Mouse (Mus musculus) MEL (cell line): Measurements from ENCODE around the gene Olfr1310. TPM values are rescaled to one million over a fixed set of nuclear protein-coding genes. Genes with fewer than 3 reads are reported as not detected.
"Not testable (repeated sequence)": the region's sequence is repeated elsewhere in the genome, so short reads cannot be mapped to it uniquely, and the experiment has no call there.

Experiments
- DNase-seq: peaks from one replicate; pipeline ENCODE4 v3.0.0; 2011; ENCODE audit warnings: low read depth, low spot score
- H3K27ac ChIP-seq: 2 replicates; pipeline ENCODE4 v1.5.1; 2012; ENCODE audit warnings: low read depth, mild to moderate bottlenecking, control low read depth, low read length, moderate library complexity; ENCODE audit not compliant: control insufficient read depth
- H3K27me3 ChIP-seq, 2 experiments: fragments of 150-350 bp in 1 of 2; sonication (generic) in 1 of 2; 2 replicates each; pipeline ENCODE4 v1.6.1; 2012; ENCODE audit warnings: low read length in 2 of 2, mild to moderate bottlenecking in 2 of 2, improper control_type of control experiment in 1 of 2, moderate library complexity in 1 of 2; ENCODE audit not compliant: insufficient read depth in 2 of 2, control insufficient read depth in 1 of 2
- H3K36me3 ChIP-seq, 2 experiments: 2 replicates each; pipeline ENCODE4 v1.6.1; 2012 to 2014; ENCODE audit warnings: low read length in 2 of 2, improper control_type of control experiment in 1 of 2, inconsistent platforms in 1 of 2, mild to moderate bottlenecking in 1 of 2; ENCODE audit not compliant: insufficient read depth in 2 of 2, control insufficient read depth in 1 of 2
- H3K4me1 ChIP-seq, 2 experiments: fragments of 150-350 bp in 1 of 2; sonication (generic) in 1 of 2; 2 replicates each; pipeline ENCODE4 v1.6.1; 2012; ENCODE audit warnings: low read length in 2 of 2, improper control_type of control experiment in 1 of 2, mild to moderate bottlenecking in 1 of 2; ENCODE audit not compliant: insufficient read depth in 2 of 2, control insufficient read depth in 1 of 2
- H3K4me3 ChIP-seq, 2 experiments: fragments of 150-350 bp in 1 of 2; sonication (generic) in 1 of 2; 2 replicates each; pipeline ENCODE4 v1.5.1; 2012; ENCODE audit warnings: low read depth in 2 of 2, low read length in 2 of 2, mild to moderate bottlenecking in 2 of 2, moderate library complexity in 2 of 2, control low read depth in 1 of 2, improper control_type of control experiment in 1 of 2; ENCODE audit not compliant: control insufficient read depth in 1 of 2, insufficient read depth in 1 of 2
- H3K79me2 ChIP-seq: 2 replicates; pipeline ENCODE4 v1.6.1; 2012; ENCODE audit warnings: mild to moderate bottlenecking, low read length, moderate library complexity; ENCODE audit not compliant: control insufficient read depth, poor library complexity, insufficient read depth
- H3K9ac ChIP-seq: 2 replicates; pipeline ENCODE4 v1.6.1; 2012; ENCODE audit warnings: low read depth, mild to moderate bottlenecking, control low read depth, low read length, moderate library complexity; ENCODE audit not compliant: control insufficient read depth, poor library complexity, severe bottlenecking
- H3K9me3 ChIP-seq: fragments of 150-350 bp; sonication (generic); replicated peaks from 2 replicates; pipeline ENCODE4 v1.6.1; 2012; ENCODE audit warnings: mild to moderate bottlenecking, low read length, improper control_type of control experiment, moderate library complexity; ENCODE audit not compliant: insufficient read depth
- E2F4 ChIP-seq: IDR thresholded peaks from 2 replicates; pipeline ENCODE4 v1.6.1; 2011; ENCODE audit warnings: low read depth, low read length, improper control_type of control experiment, borderline replicate concordance
- ELF1 ChIP-seq: IDR thresholded peaks from 2 replicates; pipeline ENCODE4 v1.6.1; 2014; ENCODE audit warnings: low read depth, mild to moderate bottlenecking, inconsistent platforms, low read length, improper control_type of control experiment, moderate library complexity
- EP300 ChIP-seq, 2 experiments: IDR thresholded peaks; 2 replicates each; pipeline ENCODE4 v1.6.1; 2011; ENCODE audit warnings: improper control_type of control experiment in 2 of 2, low read length in 2 of 2, low read depth in 1 of 2, mild to moderate bottlenecking in 1 of 2
- GABPA ChIP-seq: IDR thresholded peaks from 2 replicates; pipeline ENCODE4 v1.6.1; 2012; ENCODE audit warnings: low read depth, mild to moderate bottlenecking, inconsistent platforms, low read length, improper control_type of control experiment, moderate library complexity
- HCFC1 ChIP-seq: IDR thresholded peaks from 2 replicates; pipeline ENCODE4 v1.6.1; 2012; ENCODE audit warnings: low read depth, mild to moderate bottlenecking, inconsistent platforms, low read length, improper control_type of control experiment, moderate library complexity
- MEF2A ChIP-seq: IDR thresholded peaks from 2 replicates; pipeline ENCODE4 v1.6.1; 2014; ENCODE audit warnings: low read depth, mild to moderate bottlenecking, inconsistent platforms, low read length, improper control_type of control experiment; ENCODE audit not compliant: poor library complexity, insufficient replicate concordance, severe bottlenecking; ENCODE audit errors: extremely low read depth
- MYB ChIP-seq: IDR thresholded peaks from 2 replicates; pipeline ENCODE4 v1.6.1; 2011; ENCODE audit warnings: mild to moderate bottlenecking, low read depth, low read length, improper control_type of control experiment
- MYC ChIP-seq: IDR thresholded peaks from 2 replicates; pipeline ENCODE4 v1.6.1; 2011; ENCODE audit warnings: low read depth, mild to moderate bottlenecking, low read length, improper control_type of control experiment, moderate library complexity
- NELFE ChIP-seq: IDR thresholded peaks from 2 replicates; pipeline ENCODE4 v1.6.1; 2011; ENCODE audit warnings: low read depth, low read length, improper control_type of control experiment
- POLR2AphosphoS2 ChIP-seq: IDR thresholded peaks from 2 replicates; pipeline ENCODE4 v1.6.1; 2011; ENCODE audit warnings: low read length, improper control_type of control experiment
- RAD21 ChIP-seq: IDR thresholded peaks from 2 replicates; pipeline ENCODE4 v1.6.1; 2011; ENCODE audit warnings: mild to moderate bottlenecking, low read depth, low read length, improper control_type of control experiment
- RCOR1 ChIP-seq: IDR thresholded peaks from 2 replicates; pipeline ENCODE4 v1.6.1; 2012; ENCODE audit warnings: low read depth, mild to moderate bottlenecking, inconsistent platforms, low read length, improper control_type of control experiment
- SIN3A ChIP-seq: IDR thresholded peaks from 2 replicates; pipeline ENCODE4 v1.6.1; 2012; ENCODE audit warnings: low read length, improper control_type of control experiment, inconsistent platforms
- SMC3 ChIP-seq: IDR thresholded peaks from 2 replicates; pipeline ENCODE4 v1.6.1; 2011; ENCODE audit warnings: low read depth, low read length, improper control_type of control experiment
- TAL1 ChIP-seq: IDR thresholded peaks from 2 replicates; pipeline ENCODE4 v1.6.1; 2012; ENCODE audit warnings: mild to moderate bottlenecking, inconsistent platforms, low read length, moderate library complexity, mixed read lengths
- TBP ChIP-seq: IDR thresholded peaks from 2 replicates; pipeline ENCODE4 v1.8.0; 2011; ENCODE audit warnings: low read depth, low read length, improper control_type of control experiment
- TCF12 ChIP-seq: IDR thresholded peaks from 2 replicates; pipeline ENCODE4 v1.6.1; 2014; ENCODE audit warnings: low read depth, mild to moderate bottlenecking, inconsistent platforms, low read length, improper control_type of control experiment, moderate library complexity
- UBTF ChIP-seq: IDR thresholded peaks from 2 replicates; pipeline ENCODE4 v1.6.1; 2012; ENCODE audit warnings: low read depth, mild to moderate bottlenecking, inconsistent platforms, low read length, improper control_type of control experiment, moderate library complexity, borderline replicate concordance; ENCODE audit not compliant: insufficient read depth
- USF1 ChIP-seq: IDR thresholded peaks from 2 replicates; pipeline ENCODE4 v1.6.1; 2014; ENCODE audit warnings: low read depth, mild to moderate bottlenecking, inconsistent platforms, low read length, improper control_type of control experiment, moderate library complexity
- ZMIZ1 ChIP-seq: IDR thresholded peaks from 2 replicates; pipeline ENCODE4 v1.6.1; 2012; ENCODE audit warnings: low read depth, mild to moderate bottlenecking, inconsistent platforms, low read length, improper control_type of control experiment, moderate library complexity
- polyA plus RNA-seq, 2 experiments: library from polyadenylated mRNA; stranded (reverse) in 1 of 2; unstranded in 1 of 2; fragments of >175 nt in 1 of 2; fragments of >200 nt in 1 of 2; gene quantifications; 2 replicates each; pipeline versions ENCODE4 v1.2.1 to v1.2.4; 2012; ENCODE audit warnings: low replicate concordance in 2 of 2, low read depth in 1 of 2; ENCODE audit not compliant: insufficient read length in 2 of 2, insufficient read depth in 1 of 2, missing spikeins in 1 of 2
- total RNA-seq: library from RNA; depleted of rRNA; stranded (reverse); fragments of 300-350 nt; gene quantifications from 2 replicates; pipeline ENCODE4 v1.2.3, GENCODE M21; 2012; rRNA removed

The Olfr1310 gene
- total RNA-seq (not detected in 2 replicates), polyA plus RNA-seq (not detected)

DNA sequence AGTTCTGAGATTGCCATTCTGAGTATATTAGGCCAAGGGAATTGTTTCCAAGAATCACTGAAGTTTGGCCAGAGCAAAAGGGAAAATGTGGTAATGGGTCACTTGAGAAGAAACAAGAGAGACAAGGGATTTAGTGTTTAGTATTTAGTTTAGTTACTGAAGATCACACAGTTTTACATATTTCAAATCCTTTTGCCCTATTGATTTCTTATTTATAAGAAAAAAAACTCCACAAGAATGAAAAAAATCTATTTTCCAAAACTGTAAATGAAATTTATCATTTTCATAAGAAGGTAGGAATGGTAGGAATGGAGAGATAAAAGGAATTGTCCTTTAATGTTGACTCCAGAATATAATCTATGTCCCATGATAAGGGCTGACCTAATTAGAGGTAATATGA is at the start of gene Olfr1310:
Gene Olfr1310, minus strand, starts transcription at position 101 of the 400 bp plus-strand sequence.
- Histone ChIP-seq H3K4me1 (no peaks in the 10 kb centered on the region), H3K27ac (no peak within 1 kb of the TSS), H3K79me2 (no peaks in the 10 kb centered on the region), H3K36me3 (no peaks in the 10 kb centered on the region), H3K4me3 (no peak within 1 kb of the TSS), H3K9ac (no peak within 1 kb of the TSS), H3K27me3 (no peaks in the 10 kb centered on the region), H3K9me3 (no peaks in the 10 kb centered on the region)
- no peak for DNase-seq
- TF ChIP-seq TCF12 (no peak), SMC3 (no peak), GABPA (no peak)

- Histone ChIP-seq H3K27me3 (no peaks in the 10 kb centered on the region), H3K36me3 (no peaks in the 10 kb centered on the region), H3K27ac (no peak within 1 kb of the TSS), H3K4me1 (no peaks in the 10 kb centered on the region), H3K79me2 (no peaks in the 10 kb centered on the region), H3K9ac (no peak within 1 kb of the TSS), H3K4me3 (no peak within 1 kb of the TSS), H3K9me3 (no peaks in the 10 kb centered on the region)
- DNase-seq: no peak
- TF ChIP-seq POLR2AphosphoS2 (no peak), TCF12 (no peak), HCFC1 (no peak), USF1 (no peak), RAD21 (no peak), MEF2A (no peak), GABPA (no peak), TBP (no peak), RCOR1 (no peak), SIN3A (no peak), MYB (no peak), TAL1 (no peak), MYC (no peak), E2F4 (no peak), ZMIZ1 (no peak), EP300 (IDR thresholded peaks at IDR 0.05; ENCODE audit: low read depth in 1 of 2, low read length in 2 of 2) (no peak), NELFE (no peak), UBTF (no peak), ELF1 (no peak)
Measured at GRCm38 (mm10) chr2:112050138-112050537, 37.6 kb upstream of the Olfr1310 start, which contains the start of gene Olfr1312. Olfr1312 (minus strand) TSS chr2:112050238.

DNA sequence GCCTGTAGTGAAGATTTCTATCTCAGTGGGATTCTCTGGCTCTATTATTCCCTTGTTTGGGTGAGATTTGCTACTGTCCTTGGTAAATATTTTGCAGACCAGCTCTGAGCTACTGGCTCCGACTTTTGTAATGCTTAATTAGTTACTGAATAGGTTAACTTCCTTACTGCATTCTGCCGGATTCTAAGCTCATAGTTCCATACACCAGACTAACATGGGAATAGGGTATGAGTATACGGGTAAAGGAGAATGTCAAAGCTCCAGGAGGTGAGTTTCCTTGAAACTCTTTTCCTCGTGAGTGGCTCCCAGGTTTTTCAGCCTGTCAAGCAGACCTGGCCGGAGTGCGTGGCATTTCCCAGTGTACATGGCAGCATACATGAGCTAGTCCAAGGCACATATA is 14.5 kb upstream of the Olfr1310 start:
- not testable (repeated sequence) for H3K4me1 ChIP-seq, DNase-seq, H3K27ac ChIP-seq, H3K9me3 ChIP-seq, H3K36me3 ChIP-seq, H3K27me3 ChIP-seq, H3K9ac ChIP-seq, H3K4me3 ChIP-seq, H3K79me2 ChIP-seq
